Mouse (Mus musculus) midbrain, embryonic 11.5 days (tissue): ENCODE measurements around the gene Fcho1. TPM values are rescaled to one million over a fixed set of nuclear protein-coding genes. Genes with fewer than 3 reads are reported as not detected.
"Not testable (repeated sequence)": the region's sequence is repeated elsewhere in the genome, so short reads cannot be mapped to it uniquely, and the experiment has no call there.

Experiments
- ATAC-seq: fragments of 200-750 bp; cut with Nextera tagmentation; 2 replicates; pipeline ENCODE4 v1.8.0; 2017; ENCODE audit warnings: moderate TSS enrichment, moderate library complexity; ENCODE audit not compliant: low FRiP score
- DNase-seq: peaks from one replicate; pipeline ENCODE4 v3.0.0; 2015; ENCODE audit warnings: low spot score; ENCODE audit errors: missing footprints
- H3K27ac ChIP-seq: fragments of 300-500 bp; sonication (generic); 2 replicates; pipeline ENCODE4 v1.5.1; 2014; ENCODE audit warnings: low read depth, low read length
- H3K27me3 ChIP-seq: fragments of 300-500 bp; sonication (generic); 2 replicates; pipeline ENCODE4 v1.6.1; 2014; ENCODE audit warnings: mild to moderate bottlenecking, low read length, moderate library complexity, mixed read lengths; ENCODE audit not compliant: control insufficient read depth, insufficient read depth
- H3K36me3 ChIP-seq: fragments of 300-500 bp; sonication (generic); 2 replicates; pipeline ENCODE4 v1.6.1; 2014; ENCODE audit warnings: mild to moderate bottlenecking, low read length, moderate library complexity, mixed read lengths; ENCODE audit not compliant: control insufficient read depth, insufficient read depth
- H3K4me1 ChIP-seq: fragments of 300-500 bp; sonication (generic); 2 replicates; pipeline ENCODE4 v1.6.1; 2014; ENCODE audit warnings: low read length; ENCODE audit not compliant: control insufficient read depth, insufficient read depth
- H3K4me2 ChIP-seq: fragments of 300-500 bp; sonication (generic); 2 replicates; pipeline ENCODE4 v1.6.1; 2014; ENCODE audit warnings: mild to moderate bottlenecking, moderate library complexity
- H3K4me3 ChIP-seq: fragments of 300-500 bp; sonication (generic); 2 replicates; pipeline ENCODE4 v1.5.1; 2014; ENCODE audit warnings: low read depth, low read length
- H3K9ac ChIP-seq: fragments of 300-500 bp; sonication (generic); 2 replicates; pipeline ENCODE4 v1.6.1; 2014; ENCODE audit warnings: low read length
- H3K9me3 ChIP-seq: fragments of 300-500 bp; sonication (generic); 2 replicates; pipeline ENCODE4 v1.6.1; 2016; ENCODE audit warnings: low read length; ENCODE audit not compliant: control insufficient read depth
- WGBS: fragments of 180-500 bp; shearing (Covaris S2); extraction: QIAGEN DNeasy Blood & Tissue Kit; methylation state at CpG from one replicate; pipeline ENCODE4 v1.1.7; 2014; 5-methylcytosine and 5-hydroxymethylcytosine counted together
- polyA plus RNA-seq: library from polyadenylated mRNA; unstranded; fragments of >200 nt; fragmentation: Nextera tagmentation; extraction: Ambion mirVana; gene quantifications from 2 replicates; pipeline ENCODE4 v1.2.1, GENCODE M21; 2014

The Fcho1 gene
- 12.9 and 15.3 TPM in 2 replicates for polyA plus RNA-seq

GRCm38 (mm10) chr8:71725122-71725924 is at the start of gene Fcho1:
TSS of gene Fcho1 (minus strand) at chr8:71725716.
- no peaks in the 10 kb centered on the region for H3K36me3 ChIP-seq
- H3K4me3 ChIP-seq, result peak within 1 kb of the TSS; percentile 70
- no peaks in the 10 kb centered on the region for H3K9me3 ChIP-seq
- peak; percentile 97 for DNase-seq
- peak within 1 kb of the TSS; percentile 64 for H3K9ac ChIP-seq
- no peak within 1 kb of the TSS for H3K27ac ChIP-seq
- peak; percentile 84 for ATAC-seq
- peak within 1 kb of the TSS; percentile 72 for H3K4me2 ChIP-seq
- WGBS, result under 1% methylated on average over 45 of the region's 54 CpGs
- peaks cover 32% of the 10 kb centered on the region for H3K4me1 ChIP-seq
- H3K27me3 ChIP-seq, result peaks cover 3% of the 10 kb centered on the region; the same call in 1 of the 2 replicates

- no peak overlapping the region for H3K27ac ChIP-seq
- no peak overlapping the region for H3K9ac ChIP-seq
- H3K9me3 ChIP-seq, result peaks cover 4% of the 10 kb centered on the region
- H3K4me1 ChIP-seq, result no peaks in the 10 kb centered on the region
- no peak overlapping the region for H3K4me2 ChIP-seq
- H3K4me3 ChIP-seq, result no peak overlapping the region
- DNase-seq (no peak), ATAC-seq (no peak)
- WGBS, result 93% methylated on average over 15 of the region's 15 CpGs
- no peaks in the 10 kb centered on the region for H3K36me3 ChIP-seq
- no peaks in the 10 kb centered on the region for H3K27me3 ChIP-seq
These were observed 45.8 kb upstream of the Fcho1 start for GRCm38 (mm10) chr8:71771336-71771735.

- Histone ChIP-seq H3K4me1 (no peaks in the 10 kb centered on the region), H3K27ac (no peak overlapping the region), H3K4me3 (no peak overlapping the region), H3K4me2 (no peak overlapping the region), H3K9ac (no peak overlapping the region), H3K27me3 (no peaks in the 10 kb centered on the region), H3K9me3 (no peaks in the 10 kb centered on the region), H3K36me3 (no peaks in the 10 kb centered on the region)
- ATAC-seq (peak; percentile 44; the same call in 1 of the 2 replicates), DNase-seq (no peak)
- 59% methylated on average over 3 of the region's 3 CpGs for WGBS
These were observed 33.3 kb upstream of the Fcho1 start for GRCm38 (mm10) chr8:71758816-71759215.

- WGBS, result 70% methylated on average over 7 of the region's 7 CpGs
- H3K27ac ChIP-seq, DNase-seq: not testable (repeated sequence)
These were observed 27.5 kb upstream of the Fcho1 start for GRCm38 (mm10) chr8:71752881-71753552.

GRCm38 (mm10) chr8:71752263-71752662 is 26.7 kb upstream of the Fcho1 start:
- not testable (repeated sequence) for H3K4me1 ChIP-seq, H3K4me3 ChIP-seq, DNase-seq, H3K27ac ChIP-seq, H3K27me3 ChIP-seq, H3K4me2 ChIP-seq, H3K9me3 ChIP-seq, ATAC-seq, H3K9ac ChIP-seq, H3K36me3 ChIP-seq

More at GRCm38 (mm10) chr8:71752881-71753552, 27.5 kb upstream of the Fcho1 start:
- H3K9me3 ChIP-seq, H3K4me2 ChIP-seq, H3K36me3 ChIP-seq, H3K9ac ChIP-seq, H3K4me1 ChIP-seq, ATAC-seq, H3K27me3 ChIP-seq, H3K4me3 ChIP-seq: not testable (repeated sequence)

GRCm38 (mm10) chr8:71751337-71751886 is 25.9 kb upstream of the Fcho1 start:
- not testable (repeated sequence) for H3K27ac ChIP-seq, H3K9ac ChIP-seq, H3K4me2 ChIP-seq, H3K9me3 ChIP-seq, H3K36me3 ChIP-seq, H3K27me3 ChIP-seq, DNase-seq, H3K4me1 ChIP-seq, H3K4me3 ChIP-seq
- WGBS, result 62% methylated on average over 2 of the region's 2 CpGs
- peak; percentile 58; the same call in 1 of the 2 replicates for ATAC-seq

- H3K4me3 ChIP-seq, H3K27me3 ChIP-seq, DNase-seq, H3K4me1 ChIP-seq, H3K27ac ChIP-seq, H3K4me2 ChIP-seq, H3K9me3 ChIP-seq, ATAC-seq, H3K36me3 ChIP-seq, H3K9ac ChIP-seq: not testable (repeated sequence)
- 81% methylated on average over 6 of the region's 6 CpGs for WGBS
These were observed 24.0 kb upstream of the Fcho1 start for GRCm38 (mm10) chr8:71749321-71750075.

- not testable (repeated sequence) for DNase-seq, H3K36me3 ChIP-seq, H3K4me2 ChIP-seq, H3K27ac ChIP-seq, H3K27me3 ChIP-seq, H3K9me3 ChIP-seq, H3K4me1 ChIP-seq, ATAC-seq, H3K4me3 ChIP-seq, H3K9ac ChIP-seq
These were observed 21.6 kb upstream of the Fcho1 start for GRCm38 (mm10) chr8:71747082-71747481.
